In genomic region chr16:95893534-95894290, GRCm38 (mm10) we compare ENCODE assay signal across 13 mouse cellular contexts.
A peak's percentile ranks its signal among the peaks of the same experiment; 100 is the strongest.
DNase-seq lines count a peak whose midpoint lies in the region; ATAC-seq and TF ChIP-seq lines count a peak whose summit lies in the region.
"Had no signal": no experiment of that assay in that cellular context is flagged by ENCODE, and none has a peak within 500 bp of the region (broad histone marks: within the 10 kb centered on the region; RNA-seq: fewer than 3 reads in every experiment).

No protein-coding gene starts in this region.

- no peaks in the 10 kb centered on the region for H3K4me1 ChIP-seq in kidney, embryonic 16.5 days (ENCODE audit: insufficient read depth, low read length)
- H3K4me1 ChIP-seq in limb, embryonic 10.5 days: peaks cover 9% of the 10 kb centered on the region
- H3K4me1 ChIP-seq in stomach, postnatal 0 days (replicated peaks; ENCODE audit: control insufficient read depth, insufficient read depth): no peaks in the 10 kb centered on the region
- H3K4me1 ChIP-seq in forebrain, embryonic 11.5 days (replicated peaks; ENCODE audit: control insufficient read depth, insufficient read depth, low read length): no peaks in the 10 kb centered on the region
- H3K4me1 ChIP-seq: forebrain, embryonic 13.5 days; neural tube, embryonic 13.5 days had no signal

- H3K9me3 ChIP-seq in kidney, embryonic 16.5 days (ENCODE audit: low read length): no peaks in the 10 kb centered on the region
- no peaks in the 10 kb centered on the region for H3K9me3 ChIP-seq in limb, embryonic 10.5 days (replicated peaks)
- no peaks in the 10 kb centered on the region for H3K9me3 ChIP-seq in stomach, postnatal 0 days (ENCODE audit: control insufficient read depth, low read length)
- no peaks in the 10 kb centered on the region for H3K9me3 ChIP-seq in forebrain, embryonic 11.5 days (ENCODE audit: control insufficient read depth, low read length)
- H3K9me3 ChIP-seq: embryonic facial prominence, embryonic 10.5 days; forebrain, embryonic 13.5 days; heart, embryonic 12.5 days; neural tube, embryonic 13.5 days had no signal

- H3K4me2 ChIP-seq in kidney, embryonic 16.5 days (replicated peaks; ENCODE audit: low read depth, low read length): no peak overlapping the region
- no peak overlapping the region for H3K4me2 ChIP-seq in stomach, postnatal 0 days (replicated peaks; ENCODE audit: low read depth)
- H3K4me2 ChIP-seq in forebrain, embryonic 11.5 days (ENCODE audit: low read depth, low read length, severe bottlenecking): no peak overlapping the region
- H3K4me2 ChIP-seq: forebrain, embryonic 13.5 days; heart, embryonic 12.5 days; neural tube, embryonic 13.5 days had no signal

- H3K27ac ChIP-seq in kidney, embryonic 16.5 days (ENCODE audit: low read length): no peak overlapping the region
- peak overlapping the region; percentile 58; the same call in 1 of the 2 replicates for H3K27ac ChIP-seq in limb, embryonic 10.5 days
- no peak overlapping the region for H3K27ac ChIP-seq in stomach, postnatal 0 days (replicated peaks)
- H3K27ac ChIP-seq in forebrain, embryonic 11.5 days (ENCODE audit: low read depth, low read length): no peak overlapping the region
- H3K27ac ChIP-seq: embryonic facial prominence, embryonic 10.5 days; forebrain, embryonic 13.5 days; macrophage; neural tube, embryonic 13.5 days had no signal

- WGBS in kidney, embryonic 16.5 days: 43% methylated on average over 6 of the region's 6 CpGs
- WGBS in limb, embryonic 10.5 days: 74% methylated on average over 6 of the region's 6 CpGs
- 65% methylated on average over 6 of the region's 6 CpGs for WGBS in stomach, postnatal 0 days
- WGBS in forebrain, embryonic 11.5 days: 86% methylated on average over 6 of the region's 6 CpGs

- TF ChIP-seq CTCF in stomach, postnatal 0 days (IDR thresholded peaks at IDR 0.05; ENCODE audit: low read depth): no peak

- ATAC-seq in kidney, embryonic 16.5 days (ENCODE audit: low FRiP score, low TSS enrichment): peak; percentile 73
- ATAC-seq in CD4-positive, CD25-positive, alpha-beta regulatory T cell, adult 4 months: peak; percentile 96
- ATAC-seq in stomach, postnatal 0 days (ENCODE audit: low FRiP score, low TSS enrichment): peak; percentile 59; the same call in 1 of the 2 replicates
- no peak for ATAC-seq in forebrain, embryonic 11.5 days (replicated peaks; ENCODE audit: low FRiP score)
- ATAC-seq: forebrain, embryonic 13.5 days had no signal

- no peak overlapping the region for H3K4me3 ChIP-seq in kidney, embryonic 16.5 days (ENCODE audit: low read length)
- H3K4me3 ChIP-seq in limb, embryonic 10.5 days: no peak overlapping the region
- no peak overlapping the region for H3K4me3 ChIP-seq in stomach, postnatal 0 days (ENCODE audit: low read depth, low read length)
- H3K4me3 ChIP-seq in forebrain, embryonic 11.5 days (ENCODE audit: low read depth, low read length): no peak overlapping the region
- H3K4me3 ChIP-seq: embryonic facial prominence, embryonic 10.5 days; forebrain, embryonic 13.5 days; heart, embryonic 12.5 days; neural tube, embryonic 13.5 days had no signal

- no peaks in the 10 kb centered on the region for H3K36me3 ChIP-seq in kidney, embryonic 16.5 days (ENCODE audit: insufficient read depth, low read length)
- no peaks in the 10 kb centered on the region for H3K36me3 ChIP-seq in limb, embryonic 10.5 days
- H3K36me3 ChIP-seq in stomach, postnatal 0 days (ENCODE audit: control insufficient read depth, insufficient read depth, low read length): no peaks in the 10 kb centered on the region
- H3K36me3 ChIP-seq in forebrain, embryonic 11.5 days (ENCODE audit: control insufficient read depth, insufficient read depth, low read length): no peaks in the 10 kb centered on the region
- H3K36me3 ChIP-seq: embryonic facial prominence, embryonic 10.5 days; heart, embryonic 12.5 days; neural tube, embryonic 13.5 days had no signal

- TF ChIP-seq EP300 in stomach, postnatal 0 days (optimal IDR thresholded peaks at IDR 0.05): no peak

- H3K27me3 ChIP-seq in kidney, embryonic 16.5 days (ENCODE audit: insufficient read depth, low read length): no peaks in the 10 kb centered on the region
- no peaks in the 10 kb centered on the region for H3K27me3 ChIP-seq in limb, embryonic 10.5 days (ENCODE audit: low read depth, poor library complexity, severe bottlenecking)
- H3K27me3 ChIP-seq in stomach, postnatal 0 days (ENCODE audit: control insufficient read depth, insufficient read depth, low read length): no peaks in the 10 kb centered on the region
- no peaks in the 10 kb centered on the region for H3K27me3 ChIP-seq in forebrain, embryonic 11.5 days (ENCODE audit: control insufficient read depth, insufficient read depth, low read length)
- H3K27me3 ChIP-seq: forebrain, embryonic 13.5 days; heart, embryonic 12.5 days; neural tube, embryonic 13.5 days had no signal

- H3K9ac ChIP-seq in kidney, embryonic 16.5 days (replicated peaks; ENCODE audit: low read length): no peak overlapping the region
- H3K9ac ChIP-seq in stomach, postnatal 0 days (ENCODE audit: low read length): no peak overlapping the region
- no peak overlapping the region for H3K9ac ChIP-seq in forebrain, embryonic 11.5 days (ENCODE audit: low read length)
- H3K9ac ChIP-seq: forebrain, embryonic 13.5 days; heart, embryonic 12.5 days; neural tube, embryonic 13.5 days had no signal

- no peak for DNase-seq in kidney, postnatal 25 days
- no peak for DNase-seq in limb, embryonic 10.5 days (ENCODE audit: low spot score)
- DNase-seq in stomach, postnatal 0 days (ENCODE audit: low spot score): no peak
- no peak for DNase-seq in layer of hippocampus, adult 11-12 months (ENCODE audit: low spot score)
- no peak for DNase-seq in adrenal gland, postnatal 10 days
- no peak for DNase-seq in forebrain, embryonic 11.5 days (ENCODE audit: low spot score)
